Mouse (Mus musculus) bone marrow macrophage, adult 2 months (primary cell): ENCODE measurements at regions not wholly inside any gene's neighbourhood (a gene's known extent, or its start where the extent isn't known, plus 50 kb on each side); places are given as distances from the start of the nearest gene placed in this dataset.

ENCODE experiments used
- CTCF ChIP-seq: IDR thresholded peaks from 2 replicates; pipeline ENCODE4 v1.5.1; 2012; ENCODE audit warnings: low read depth, mild to moderate bottlenecking, low read length, moderate library complexity
- POLR2A ChIP-seq: IDR thresholded peaks from 2 replicates; pipeline ENCODE4 v1.6.1; 2012; ENCODE audit warnings: mild to moderate bottlenecking, low read depth, low read length, borderline replicate concordance

- TF ChIP-seq CTCF, result no peak
- TF ChIP-seq POLR2A, result no peak
These were observed 234.0 kb upstream of the Mgmt start for GRCm38 (mm10) chr7:136660401-136660800.
